Mouse (Mus musculus) megakaryocyte, embryonic 14.5 days (primary cell): ENCODE measurements at regions not wholly inside any gene's neighbourhood (a gene's known extent, or its start where the extent isn't known, plus 50 kb on each side); places are given as distances from the start of the nearest gene placed in this dataset.

Experiments used
- FLI1 ChIP-seq: IDR thresholded peaks from 2 replicates; pipeline ENCODE4 v1.6.1; 2012; ENCODE audit warnings: low read length, inconsistent platforms, mixed read lengths
- GATA1 ChIP-seq: IDR thresholded peaks from 3 replicates; pipeline ENCODE4 v1.6.1; 2012; ENCODE audit warnings: mixed read lengths, low read length, inconsistent platforms, borderline replicate concordance

GRCm38 (mm10) chr14:120685877-120686276 is 207.6 kb downstream of the Rap2a start:
- no peak for TF ChIP-seq GATA1
- TF ChIP-seq FLI1 = no peak
